Mouse (Mus musculus): ENCODE measurements at regions not wholly inside any gene's neighbourhood (a gene's known extent, or its start where the extent isn't known, plus 50 kb on each side); places are given as distances from the start of the nearest gene placed in this dataset.

- no peak for TF ChIP-seq HCFC1 (IDR thresholded peaks at IDR 0.05; ENCODE audit: borderline replicate concordance, insufficient read depth, low read length)
- TF ChIP-seq ZNF384 (IDR thresholded peaks at IDR 0.05; ENCODE audit: low read depth, low read length) = no peak
- no peak for TF ChIP-seq ZC3H11A (IDR thresholded peaks at IDR 0.05; ENCODE audit: borderline replicate concordance, low read depth, low read length)
- no peak for TF ChIP-seq CHD2 (IDR thresholded peaks at IDR 0.05; ENCODE audit: low read depth, low read length)
- TF ChIP-seq MAFK (IDR thresholded peaks at IDR 0.05; ENCODE audit: insufficient read depth, low read depth, low read length) = no peak
Observed at GRCm38 (mm10) chr5:136621336-136622125, 54.2 kb upstream of the Cux1 start.

Data from ES-E14 (cell line).